Mouse (Mus musculus) stomach, postnatal 0 days (tissue): ENCODE data around the gene Ifna15. TPM values are rescaled to one million over a fixed set of nuclear protein-coding genes. Genes with fewer than 3 reads are reported as not detected.
A peak's percentile ranks its signal among the peaks of the same experiment; 100 is the strongest.

Source experiments
- ATAC-seq: fragments of 200-750 bp; cut with Nextera tagmentation; 2 replicates; pipeline ENCODE4 v1.8.0; 2017; ENCODE audit not compliant: low FRiP score, low TSS enrichment
- DNase-seq: peaks from one replicate; pipeline ENCODE4 v3.0.0-alpha.2; 2016; ENCODE audit warnings: low spot score
- H3K27ac ChIP-seq: fragments of 300-500 bp; sonication (generic); replicated peaks from 2 replicates; pipeline ENCODE4 v1.5.1; 2014; ENCODE audit warnings: mild to moderate bottlenecking, control low read depth
- H3K27me3 ChIP-seq: fragments of 300-500 bp; sonication (generic); 2 replicates; pipeline ENCODE4 v1.6.1; 2014; ENCODE audit warnings: low read length; ENCODE audit not compliant: control insufficient read depth, insufficient read depth
- H3K36me3 ChIP-seq: fragments of 300-500 bp; sonication (generic); 2 replicates; pipeline ENCODE4 v1.6.1; 2014; ENCODE audit warnings: low read length, mixed read lengths; ENCODE audit not compliant: control insufficient read depth, insufficient read depth
- H3K4me1 ChIP-seq: fragments of 300-500 bp; sonication (generic); replicated peaks from 2 replicates; pipeline ENCODE4 v1.6.1; 2014; ENCODE audit warnings: antibody characterized with exemption; ENCODE audit not compliant: control insufficient read depth, insufficient read depth
- H3K4me2 ChIP-seq: fragments of 300-500 bp; sonication (generic); replicated peaks from 2 replicates; pipeline ENCODE4 v1.6.1; 2014; ENCODE audit warnings: low read depth, mild to moderate bottlenecking, control low read depth, moderate library complexity
- H3K4me3 ChIP-seq: fragments of 300-500 bp; sonication (generic); 2 replicates; pipeline ENCODE4 v1.5.1; 2014; ENCODE audit warnings: low read depth, low read length, control low read depth
- H3K9ac ChIP-seq: fragments of 300-500 bp; sonication (generic); 2 replicates; pipeline ENCODE4 v1.6.1; 2014; ENCODE audit warnings: mild to moderate bottlenecking, low read length, control low read depth, mixed read lengths
- H3K9me3 ChIP-seq: fragments of 300-500 bp; sonication (generic); 2 replicates; pipeline ENCODE4 v1.6.1; 2016; ENCODE audit warnings: low read length; ENCODE audit not compliant: control insufficient read depth
- CTCF ChIP-seq: IDR thresholded peaks from 2 replicates; pipeline ENCODE4 v1.5.1; 2016; ENCODE audit warnings: antibody characterized with exemption, low read depth, mild to moderate bottlenecking, moderate library complexity
- EP300 ChIP-seq: optimal IDR thresholded peaks from 2 replicates; pipeline ENCODE3; 2016; ENCODE audit warnings: antibody characterized with exemption
- WGBS: fragments of 180-500 bp; shearing (Covaris S2); extraction: QIAGEN DNeasy Blood & Tissue Kit; methylation state at CpG from one replicate; pipeline ENCODE4 v1.1.7; 2014; 5-methylcytosine and 5-hydroxymethylcytosine counted together
- polyA plus RNA-seq: library from polyadenylated mRNA; unstranded; fragments of >200 nt; fragmentation: Nextera tagmentation; extraction: Ambion mirVana; gene quantifications from 2 replicates; pipeline ENCODE4 v1.2.1, GENCODE M21; 2015

Gene Ifna15
- polyA plus RNA-seq, 1 experiment from 2014 or later, result not detected

- no peak for DNase-seq
Observed at GRCm38 (mm10) chr4:88547986-88548385, 10.1 kb downstream of the Ifna15 start.

DNA sequence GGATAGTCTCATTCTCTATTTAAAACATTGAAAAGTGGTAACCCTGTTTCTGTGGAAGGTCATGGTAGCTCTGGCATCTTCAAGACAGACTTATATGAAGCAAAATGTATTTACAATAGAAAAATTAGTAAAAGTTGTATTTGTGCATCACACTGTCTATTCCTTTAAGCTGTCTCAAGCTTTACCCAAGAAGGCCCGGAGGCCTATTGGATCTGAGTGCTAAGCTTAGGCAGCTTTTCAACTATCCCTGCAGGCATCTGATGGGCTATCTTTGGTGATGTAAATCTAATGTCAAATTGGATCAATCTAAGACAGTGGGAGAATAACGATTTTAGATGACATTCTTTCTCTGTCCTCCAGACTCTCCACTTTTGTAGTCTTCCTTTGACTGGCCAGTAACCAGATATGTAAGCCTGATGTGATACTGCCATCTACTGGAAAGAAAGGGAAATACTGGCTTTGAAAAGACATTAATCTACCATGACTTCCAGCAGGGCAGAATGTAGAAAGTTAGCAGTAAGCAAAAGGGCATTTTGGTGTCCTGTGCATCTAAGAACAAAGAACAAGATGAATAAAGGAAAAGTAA, 14.3 kb downstream of the Ifna15 start:
- no peaks in the 10 kb centered on the region for H3K36me3 ChIP-seq
- no peak overlapping the region for H3K4me2 ChIP-seq
- H3K9ac ChIP-seq, result no peak overlapping the region
- no peak overlapping the region for H3K4me3 ChIP-seq
- 46% methylated on average over 2 of the region's 2 CpGs for WGBS
- H3K4me1 ChIP-seq, result no peaks in the 10 kb centered on the region
- ATAC-seq (peak; percentile 53; the same call in 1 of the 2 replicates), DNase-seq (no peak)
- TF ChIP-seq EP300 (no peak), CTCF (peak; percentile 98)
- H3K9me3 ChIP-seq, result no peaks in the 10 kb centered on the region
- H3K27me3 ChIP-seq, result no peaks in the 10 kb centered on the region
- H3K27ac ChIP-seq, result no peak overlapping the region

More at GRCm38 (mm10) chr4:88547986-88548385, 10.1 kb downstream of the Ifna15 start:
- no peak overlapping the region for H3K4me2 ChIP-seq
- WGBS, result 54% methylated on average over 1 of the region's 1 CpGs
- H3K4me3 ChIP-seq, result no peak overlapping the region
- H3K9ac ChIP-seq, result no peak overlapping the region
- H3K36me3 ChIP-seq, result no peaks in the 10 kb centered on the region
- no peaks in the 10 kb centered on the region for H3K4me1 ChIP-seq
- no peak overlapping the region for H3K27ac ChIP-seq
- H3K27me3 ChIP-seq, result no peaks in the 10 kb centered on the region
- ATAC-seq, result no peak
- TF ChIP-seq CTCF (no peak), EP300 (no peak)
- no peaks in the 10 kb centered on the region for H3K9me3 ChIP-seq

DNA sequence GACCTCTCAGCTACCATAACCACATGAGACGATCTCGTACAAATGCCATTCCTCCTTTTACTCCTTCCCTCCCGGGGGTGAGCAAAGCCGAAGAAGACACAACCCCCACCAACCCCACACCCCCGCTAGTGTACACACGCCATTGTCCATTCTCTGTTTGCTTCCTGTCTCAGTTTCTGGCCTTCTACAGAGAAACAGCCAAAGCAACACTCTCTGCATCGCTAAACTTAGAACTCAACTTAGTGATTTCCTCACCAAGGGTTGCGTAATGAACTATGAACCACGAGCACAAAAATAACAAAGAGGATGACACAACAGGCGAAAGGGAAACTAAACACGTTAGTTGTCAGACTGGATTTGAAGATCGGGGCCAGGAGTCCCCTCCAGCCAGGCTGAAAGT, 20.7 kb downstream of the Ifna15 start:
- H3K27me3 ChIP-seq, result no peaks in the 10 kb centered on the region
- H3K9me3 ChIP-seq, result no peaks in the 10 kb centered on the region
- ATAC-seq, result peak; percentile 21; the same call in 1 of the 2 replicates
- DNase-seq, result no peak
- TF ChIP-seq EP300 (no peak), CTCF (no peak)
- no peak overlapping the region for H3K4me3 ChIP-seq
- H3K9ac ChIP-seq, result no peak overlapping the region
- 0 out of 2 replicates have a peak, but pooled peaks cover 2% of the 10 kb centered on the region for H3K4me1 ChIP-seq
- H3K4me2 ChIP-seq, result no peak overlapping the region
- peak overlapping the region; percentile 65 for H3K27ac ChIP-seq
- WGBS, result 37% methylated on average over 12 of the region's 12 CpGs
- no peaks in the 10 kb centered on the region for H3K36me3 ChIP-seq

GRCm38 (mm10) chr4:88536640-88537039, 21.4 kb downstream of the Ifna15 start:
- TF ChIP-seq EP300 (no peak), CTCF (no peak)
- ATAC-seq (no peak), DNase-seq (no peak)
- no peaks in the 10 kb centered on the region for H3K36me3 ChIP-seq
- H3K4me3 ChIP-seq, result no peak overlapping the region
- no peaks in the 10 kb centered on the region for H3K9me3 ChIP-seq
- H3K4me2 ChIP-seq, result no peak overlapping the region
- no peaks in the 10 kb centered on the region for H3K27me3 ChIP-seq
- H3K9ac ChIP-seq, result no peak overlapping the region
- 0 out of 2 replicates have a peak, but pooled peaks cover 2% of the 10 kb centered on the region for H3K4me1 ChIP-seq
- peak overlapping the region; percentile 65; the same call in 1 of the 2 replicates for H3K27ac ChIP-seq
- WGBS, result 22% methylated on average over 7 of the region's 7 CpGs

DNA sequence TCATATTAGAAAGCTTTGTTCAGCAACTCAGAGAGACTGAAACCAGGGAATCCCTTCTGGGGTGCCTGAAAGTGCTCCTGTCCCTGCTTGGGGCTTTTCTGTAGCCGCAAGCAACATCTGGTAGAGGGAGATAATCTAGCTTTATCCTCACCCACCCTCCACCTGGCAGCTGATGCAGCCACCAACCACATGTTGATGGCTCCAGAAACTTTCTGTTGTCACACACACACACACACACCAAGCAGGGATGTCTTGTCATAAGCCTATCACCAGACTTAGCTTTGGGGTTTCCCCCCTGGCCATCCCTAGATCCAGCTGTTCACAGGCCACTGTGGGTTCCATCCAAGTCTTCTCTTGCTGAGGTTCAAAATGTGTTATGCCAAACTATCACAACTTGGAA, 22.3 kb downstream of the Ifna15 start:
- no peak for DNase-seq
- WGBS, result 93% methylated on average over 1 of the region's 1 CpGs
- H3K9ac ChIP-seq, result no peak overlapping the region

GRCm38 (mm10) chr4:88534903-88535302, 23.1 kb downstream of the Ifna15 start:
- 62% methylated on average over 1 of the region's 1 CpGs for WGBS
- H3K27me3 ChIP-seq, result no peaks in the 10 kb centered on the region
- no peak overlapping the region for H3K27ac ChIP-seq
- ATAC-seq, result no peak
- 0 out of 2 replicates have a peak, but pooled peaks cover 2% of the 10 kb centered on the region for H3K4me1 ChIP-seq
- H3K36me3 ChIP-seq, result no peaks in the 10 kb centered on the region
- no peak for DNase-seq
- no peak overlapping the region for H3K9ac ChIP-seq
- no peak for TF ChIP-seq EP300
- no peak for TF ChIP-seq CTCF
- no peaks in the 10 kb centered on the region for H3K9me3 ChIP-seq
- H3K4me2 ChIP-seq, result no peak overlapping the region
- no peak overlapping the region for H3K4me3 ChIP-seq

More for the DNA sequence above, 22.3 kb downstream of the Ifna15 start:
- no peaks in the 10 kb centered on the region for H3K36me3 ChIP-seq
- no peak overlapping the region for H3K4me2 ChIP-seq
- TF ChIP-seq CTCF (no peak), EP300 (no peak)
- H3K27ac ChIP-seq, result no peak overlapping the region
- no peaks in the 10 kb centered on the region for H3K27me3 ChIP-seq
- no peak overlapping the region for H3K4me3 ChIP-seq
- no peaks in the 10 kb centered on the region for H3K9me3 ChIP-seq
- H3K4me1 ChIP-seq, result 0 out of 2 replicates have a peak, but pooled peaks cover 2% of the 10 kb centered on the region
- no peak for ATAC-seq
